36 mouse cellular contexts compared by ENCODE assay signal in genomic region chr11:73111414-73111813, GRCm38 (mm10). TPM values are rescaled to one million over a fixed set of nuclear protein-coding genes. Genes with fewer than 3 reads are reported as not detected.
"Had no signal": no experiment of that assay in that cellular context is flagged by ENCODE, and none has a peak within 500 bp of the region (broad histone marks: within the 10 kb centered on the region; RNA-seq: fewer than 3 reads in every experiment).

No protein-coding gene starts in this region.

- H3K27me3 ChIP-seq: heart, embryonic 12.5 days; heart, embryonic 13.5 days; heart, embryonic 15.5 days; hindbrain, embryonic 12.5 days; hindbrain, embryonic 15.5 days; intestine, embryonic 15.5 days; kidney, embryonic 15.5 days had no signal

- H3K4me1 ChIP-seq: hindbrain, embryonic 10.5 days; hindbrain, embryonic 12.5 days; hindbrain, embryonic 13.5 days; hindbrain, embryonic 15.5 days; intestine, embryonic 15.5 days; kidney, embryonic 15.5 days had no signal

- H3K27ac ChIP-seq: heart, embryonic 13.5 days; heart, embryonic 15.5 days; hindbrain, embryonic 10.5 days; hindbrain, embryonic 12.5 days; hindbrain, embryonic 13.5 days; hindbrain, embryonic 14.5 days; hindbrain, embryonic 15.5 days; hindbrain, postnatal 0 days; intestine, embryonic 15.5 days; kidney, embryonic 15.5 days; kidney, postnatal 0 days; layer of hippocampus, adult 2 months had no signal

- DNase-seq: heart, postnatal 10 days; heart, postnatal 14 days; heart, postnatal 36 days; heart, postnatal 4 days; kidney, adult 11 months; kidney, adult 18-20 months; kidney, adult 2 months; kidney, adult 8-10 months; kidney, adult 9 months; kidney, postnatal 10 days; kidney, postnatal 14 days; kidney, postnatal 25 days; kidney, postnatal 36 days; kidney, postnatal 4 days; layer of hippocampus, adult 9-11 months; layer of hippocampus, postnatal 36 days had no signal

- ATAC-seq: hindbrain, embryonic 16.5 days; hindbrain, postnatal 0 days; inflammation-experienced regulatory T-cells, adult 6 months; intestine, embryonic 15.5 days; intestine, embryonic 16.5 days; intestine, postnatal 0 days had no signal

- H3K9me3 ChIP-seq: heart, embryonic 10.5 days; heart, embryonic 12.5 days; heart, embryonic 13.5 days; heart, embryonic 15.5 days; hindbrain, embryonic 10.5 days; hindbrain, embryonic 12.5 days; hindbrain, embryonic 13.5 days; hindbrain, embryonic 15.5 days; intestine, embryonic 15.5 days; kidney, embryonic 15.5 days had no signal

- H3K36me3 ChIP-seq: heart, embryonic 10.5 days; heart, embryonic 12.5 days; heart, embryonic 13.5 days; heart, embryonic 15.5 days; hindbrain, embryonic 10.5 days; hindbrain, embryonic 12.5 days; hindbrain, embryonic 13.5 days; hindbrain, embryonic 15.5 days; intestine, embryonic 15.5 days; kidney, embryonic 15.5 days had no signal

- H3K4me2 ChIP-seq: heart, embryonic 11.5 days; heart, embryonic 12.5 days; heart, embryonic 13.5 days; heart, embryonic 15.5 days; hindbrain, embryonic 12.5 days; hindbrain, embryonic 13.5 days; hindbrain, embryonic 14.5 days; hindbrain, embryonic 15.5 days; intestine, embryonic 15.5 days; kidney, embryonic 15.5 days had no signal

- H3K9ac ChIP-seq: heart, embryonic 12.5 days; heart, embryonic 13.5 days; heart, embryonic 15.5 days; hindbrain, embryonic 12.5 days; hindbrain, embryonic 13.5 days; hindbrain, embryonic 14.5 days; hindbrain, embryonic 15.5 days; intestine, embryonic 15.5 days; kidney, embryonic 15.5 days had no signal

- H3K4me3 ChIP-seq: heart, embryonic 10.5 days; heart, embryonic 12.5 days; heart, embryonic 13.5 days; heart, embryonic 15.5 days; hindbrain, embryonic 10.5 days; hindbrain, embryonic 12.5 days; hindbrain, embryonic 13.5 days; hindbrain, embryonic 15.5 days; intestine, embryonic 15.5 days; kidney, embryonic 15.5 days; layer of hippocampus, adult 2 months had no signal

RNA-seq across cellular contexts. Expression of gene P2rx5, which starts 48.8 kb away (rescaled TPM):
- polyA plus RNA-seq: intestine, embryonic 14.5 days; intestine, embryonic 16.5 days had no signal
